Mouse (Mus musculus): ENCODE data around the gene Cep97.
"Not testable (repeated sequence)": the region's sequence is repeated elsewhere in the genome, so short reads cannot be mapped to it uniquely, and the experiment has no call there.

GRCm38 (mm10) chr16:55954196-55954595 lies 19.5 kb upstream of the Cep97 start:
- not testable (repeated sequence) for TF ChIP-seq CTCF, POLR2A (IDR thresholded peaks at IDR 0.05; ENCODE audit: insufficient read depth, low read depth, low read length)

Measured in olfactory bulb, adult 2 months (tissue).